Mouse (Mus musculus): Measurements from ENCODE around the gene Pigx.

The Pigx gene

GRCm38 (mm10) chr16:32062226-32062625 is 37.3 kb downstream of the Pigx start:
- no peak for DNase-seq (ENCODE audit: extremely low spot score, low spot score)

- no peak for DNase-seq (ENCODE audit: extremely low spot score, low spot score)
These were observed 39.6 kb downstream of the Pigx start for GRCm38 (mm10) chr16:32059840-32060523.

- DNase-seq (ENCODE audit: extremely low spot score, low spot score): no peak
These were observed 40.7 kb downstream of the Pigx start for GRCm38 (mm10) chr16:32058817-32059216.

DNA sequence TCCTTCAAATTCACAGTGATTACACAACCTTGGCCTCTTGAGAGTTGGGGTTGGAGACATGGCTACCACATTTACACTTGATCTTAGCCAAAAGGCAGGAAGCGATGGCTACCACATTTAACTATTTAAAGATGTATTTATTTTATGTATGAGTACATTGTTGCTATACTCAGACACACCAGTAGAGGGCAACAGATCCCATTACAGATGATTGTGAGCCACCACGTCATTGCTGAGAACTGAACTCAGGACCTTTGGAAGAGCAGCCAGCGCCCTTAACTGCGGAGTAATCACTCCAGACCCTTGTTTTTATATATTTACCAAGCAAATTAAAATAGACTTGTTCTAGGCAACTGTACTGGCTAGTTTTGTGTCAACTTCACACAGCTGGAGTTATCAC is 57.2 kb downstream of the Pigx start:
- no peak for DNase-seq (ENCODE audit: extremely low spot score, low spot score)
